Mouse (Mus musculus): ENCODE data around the gene Slc6a13.

DNA sequence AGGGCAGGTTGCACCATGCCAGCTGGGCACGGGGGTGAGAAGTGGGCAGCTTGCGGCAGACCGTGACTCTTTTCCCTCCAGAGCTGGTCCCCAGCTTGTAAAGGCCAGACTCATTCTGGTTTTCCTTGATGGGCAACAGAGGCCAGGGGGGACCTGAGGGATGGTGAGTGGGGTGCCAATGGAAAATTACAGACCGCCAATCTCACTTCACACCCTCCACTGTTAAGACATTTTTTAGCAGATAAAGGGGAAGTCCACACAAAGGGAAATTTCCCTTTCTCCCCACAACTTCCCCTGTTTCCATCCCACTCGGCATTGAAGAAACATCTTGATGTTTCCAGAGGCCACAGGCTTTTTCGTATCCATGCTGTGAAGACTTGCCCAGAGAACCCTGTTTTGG lies 41.6 kb downstream of the Slc6a13 start:
- TF ChIP-seq HCFC1 (IDR thresholded peaks at IDR 0.05; ENCODE audit: borderline replicate concordance, insufficient read depth, low read length) (no peak), CHD2 (IDR thresholded peaks at IDR 0.05; ENCODE audit: low read depth, low read length) (no peak)
